Mouse (Mus musculus) embryonic facial prominence, embryonic 13.5 days (tissue): ENCODE measurements around the gene Smyd1. TPM values are rescaled to one million over a fixed set of nuclear protein-coding genes. Genes with fewer than 3 reads are reported as not detected.

Source experiments
- microRNA-seq: library from miRNA; unstranded; fragments of <30 nt; microRNA quantifications from one replicate; pipeline ENCODE4, GENCODE M21; 2016
- polyA plus RNA-seq: library from polyadenylated mRNA; unstranded; fragments of >200 nt; fragmentation: Nextera tagmentation; extraction: Ambion mirVana; gene quantifications from 2 replicates; pipeline ENCODE4 v1.2.1, GENCODE M21; 2015

Smyd1 gene
- polyA plus RNA-seq, 1 experiment from 2014 or later = 1.3 TPM

Small RNAs within 50 kb of the gene (microRNA-seq; reads per million reads assigned to microRNA genes)
- 21.6 reads per million, percentile 35 among the genes with 10 or more reads in this experiment for gene Mir8112

Other genes starting within 250 kb of the Smyd1 start
- gene Thnsl2, start 177.8 kb downstream of the Smyd1 start, polyA plus RNA-seq = 6.0 and 6.1 TPM in 2 replicates
- 3.5 TPM in 1 of 2 replicates, not detected in the other for gene Fabp1, start 122.4 kb downstream of the Smyd1 start, polyA plus RNA-seq
- 38.3 and 41.4 TPM in 2 replicates for gene Krcc1, start 50.6 kb downstream of the Smyd1 start, polyA plus RNA-seq
- gene Cd8b1, start 555 bp upstream of the Smyd1 start, polyA plus RNA-seq = 0.14 TPM in 1 of 2 replicates, not detected in the other
- not detected in 2 replicates for gene Cd8a, start 51.2 kb upstream of the Smyd1 start, polyA plus RNA-seq
- 10.6 and 13.0 TPM in 2 replicates for gene Rmnd5a, start 118.4 kb upstream of the Smyd1 start, polyA plus RNA-seq
- gene Rnf103, start 171.7 kb upstream of the Smyd1 start, polyA plus RNA-seq = 14.0 and 16.3 TPM in 2 replicates
- 56.7 and 60.5 TPM in 2 replicates for gene Chmp3, start 221.6 kb upstream of the Smyd1 start, polyA plus RNA-seq